Mouse (Mus musculus) liver, embryonic 14.5 days (tissue): Measurements from ENCODE around the gene Mcemp1.

Experiments used
- CTCF ChIP-seq: IDR thresholded peaks from 2 replicates; pipeline ENCODE4 v1.5.1; 2016; ENCODE audit warnings: antibody characterized with exemption, low read depth, control low read depth
- EP300 ChIP-seq: IDR thresholded peaks from 2 replicates; pipeline ENCODE4 v1.6.1; 2016; ENCODE audit warnings: antibody characterized with exemption, low read depth

- no peak for TF ChIP-seq CTCF
- no peak for TF ChIP-seq EP300
Observed at GRCm38 (mm10) chr8:3626971-3627370, 38.6 kb upstream of the Mcemp1 start.
